Mouse (Mus musculus) liver, postnatal 0 days (tissue): ENCODE measurements around the gene Gm21083. TPM values are rescaled to one million over a fixed set of nuclear protein-coding genes. Genes with fewer than 3 reads are reported as not detected.
"Not testable (repeated sequence)": the region's sequence is repeated elsewhere in the genome, so short reads cannot be mapped to it uniquely, and the experiment has no call there.

Experiments used
- ATAC-seq: fragments of 200-750 bp; cut with Nextera tagmentation; 2 replicates; pipeline ENCODE4 v1.8.0; 2017; ENCODE audit warnings: mild to moderate bottlenecking, moderate library complexity
- DNase-seq: peaks from one replicate; pipeline ENCODE4 v3.0.0-alpha.2; 2016
- H3K27ac ChIP-seq: fragments of 300-500 bp; sonication (generic); 2 replicates; pipeline ENCODE4 v1.5.1; 2014; ENCODE audit warnings: antibody characterized with exemption, moderate library complexity, mild to moderate bottlenecking, low read depth
- H3K27me3 ChIP-seq: fragments of 300-500 bp; sonication (generic); 2 replicates; pipeline ENCODE4 v1.6.1; 2014; ENCODE audit warnings: low read length, control low read depth, mixed read lengths; ENCODE audit not compliant: insufficient read depth
- H3K36me3 ChIP-seq: fragments of 300-500 bp; sonication (generic); replicated peaks from 2 replicates; pipeline ENCODE4 v1.6.1; 2014; ENCODE audit warnings: mild to moderate bottlenecking, control low read depth, low read length, moderate library complexity, mixed read lengths; ENCODE audit not compliant: insufficient read depth
- H3K4me1 ChIP-seq: fragments of 300-500 bp; sonication (generic); 2 replicates; pipeline ENCODE4 v1.6.1; 2014; ENCODE audit warnings: antibody characterized with exemption, mild to moderate bottlenecking, control low read depth; ENCODE audit not compliant: insufficient read depth
- H3K4me2 ChIP-seq: fragments of 300-500 bp; sonication (generic); 2 replicates; pipeline ENCODE4 v1.6.1; 2014; ENCODE audit warnings: low read depth, mild to moderate bottlenecking, low read length, moderate library complexity, mixed read lengths
- H3K4me3 ChIP-seq: fragments of 300-500 bp; sonication (generic); 2 replicates; pipeline ENCODE4 v1.5.1; 2014; ENCODE audit warnings: low read depth, low read length
- H3K9ac ChIP-seq: fragments of 300-500 bp; sonication (generic); replicated peaks from 2 replicates; pipeline ENCODE4 v1.6.1; 2014; ENCODE audit warnings: mild to moderate bottlenecking, moderate library complexity
- H3K9me3 ChIP-seq: fragments of 300-500 bp; sonication (generic); 2 replicates; pipeline ENCODE4 v1.6.1; 2016; ENCODE audit warnings: mild to moderate bottlenecking, control low read depth, low read length, mixed read lengths
- CTCF ChIP-seq: sonication (generic); IDR thresholded peaks from 2 replicates; pipeline ENCODE4 v1.5.1; 2016; ENCODE audit warnings: antibody characterized with exemption, low read depth
- WGBS: fragments of 180-500 bp; shearing (Covaris S2); extraction: QIAGEN DNeasy Blood & Tissue Kit; methylation state at CpG from one replicate; pipeline ENCODE4 v1.1.7; 2014; ENCODE audit not compliant: insufficient replicate concordance; 5-methylcytosine and 5-hydroxymethylcytosine counted together
- polyA plus RNA-seq: library from polyadenylated mRNA; unstranded; fragments of >200 nt; fragmentation: Nextera tagmentation; extraction: Ambion mirVana; gene quantifications from 2 replicates; pipeline ENCODE4 v1.2.1, GENCODE M21; 2015

The Gm21083 gene
- polyA plus RNA-seq, 1 experiment from 2014 or later: not detected

GRCm38 (mm10) chr5:15603585-15603984, 26.5 kb downstream of the Gm21083 start:
- not testable (repeated sequence) for H3K27ac ChIP-seq, DNase-seq, H3K36me3 ChIP-seq, H3K9me3 ChIP-seq, H3K4me2 ChIP-seq, H3K4me1 ChIP-seq, H3K9ac ChIP-seq, H3K27me3 ChIP-seq, H3K4me3 ChIP-seq, ATAC-seq
- WGBS: 63% methylated on average over 8 of the region's 8 CpGs

GRCm38 (mm10) chr5:15606677-15607076, 29.5 kb downstream of the Gm21083 start:
- not testable (repeated sequence) for H3K9ac ChIP-seq, H3K9me3 ChIP-seq, H3K27me3 ChIP-seq, H3K4me1 ChIP-seq, DNase-seq, H3K4me2 ChIP-seq, H3K36me3 ChIP-seq, H3K4me3 ChIP-seq, H3K27ac ChIP-seq
- WGBS: 61% methylated on average over 5 of the region's 6 CpGs
- ATAC-seq: peak; percentile 40; the same call in 1 of the 2 replicates

GRCm38 (mm10) chr5:15610695-15611094, 33.6 kb downstream of the Gm21083 start:
- not testable (repeated sequence) for H3K4me2 ChIP-seq, H3K27ac ChIP-seq, H3K4me3 ChIP-seq, H3K9me3 ChIP-seq, DNase-seq, H3K4me1 ChIP-seq, ATAC-seq, H3K9ac ChIP-seq, H3K36me3 ChIP-seq, H3K27me3 ChIP-seq
- 3% methylated on average over 1 of the region's 1 CpGs for WGBS

GRCm38 (mm10) chr5:15616195-15616594, 39.1 kb downstream of the Gm21083 start:
- not testable (repeated sequence) for H3K27me3 ChIP-seq, H3K4me1 ChIP-seq, DNase-seq, H3K4me3 ChIP-seq, H3K27ac ChIP-seq, H3K36me3 ChIP-seq, ATAC-seq, H3K9ac ChIP-seq, H3K4me2 ChIP-seq, H3K9me3 ChIP-seq
- WGBS: 61% methylated on average over 3 of the region's 3 CpGs

- H3K27me3 ChIP-seq, H3K36me3 ChIP-seq, H3K4me1 ChIP-seq, H3K4me2 ChIP-seq, ATAC-seq, H3K27ac ChIP-seq, H3K4me3 ChIP-seq, DNase-seq, H3K9me3 ChIP-seq, H3K9ac ChIP-seq: not testable (repeated sequence)
- 45% methylated on average over 1 of the region's 1 CpGs for WGBS
Measured at GRCm38 (mm10) chr5:15618764-15619163, 41.6 kb downstream of the Gm21083 start, which contains the start of gene Speer4d. Gene Speer4d (plus strand): TSS chr5:15619064.

GRCm38 (mm10) chr5:15628136-15628535, 51.0 kb downstream of the Gm21083 start:
- ATAC-seq, H3K27me3 ChIP-seq, H3K27ac ChIP-seq, H3K36me3 ChIP-seq, H3K4me1 ChIP-seq, H3K9ac ChIP-seq, DNase-seq, H3K4me3 ChIP-seq, H3K9me3 ChIP-seq, H3K4me2 ChIP-seq: not testable (repeated sequence)
- TF ChIP-seq CTCF: peak; percentile 24; the same call in 1 of the 2 replicates
- 23% methylated on average over 1 of the region's 1 CpGs for WGBS

GRCm38 (mm10) chr5:15630068-15630467, 52.9 kb downstream of the Gm21083 start:
- not testable (repeated sequence) for ATAC-seq, H3K9ac ChIP-seq, DNase-seq, H3K36me3 ChIP-seq, H3K4me2 ChIP-seq, H3K4me3 ChIP-seq, H3K27me3 ChIP-seq, H3K27ac ChIP-seq, H3K4me1 ChIP-seq, H3K9me3 ChIP-seq
- WGBS: 26% methylated on average over 5 of the region's 5 CpGs
- TF ChIP-seq CTCF: 0 out of 2 replicates have a peak, but pooled peaks have one; percentile 13

Other genes with a start within 250 kb of the Gm21083 start
- gene Gm21149, start 100.8 kb upstream of the Gm21083 start, polyA plus RNA-seq: not detected in 2 replicates
- gene Gm21190, start 48.1 kb upstream of the Gm21083 start, polyA plus RNA-seq: not detected in 2 replicates
- not detected in 2 replicates for gene Speer4d, start 41.7 kb downstream of the Gm21083 start, polyA plus RNA-seq
- gene 4930572O03Rik, start 79.7 kb downstream of the Gm21083 start, polyA plus RNA-seq: not detected in 2 replicates
- gene Speer4c, start 136.9 kb downstream of the Gm21083 start, polyA plus RNA-seq: not detected in 2 replicates